Mouse (Mus musculus): ENCODE data around the gene Elmo1.

DNA sequence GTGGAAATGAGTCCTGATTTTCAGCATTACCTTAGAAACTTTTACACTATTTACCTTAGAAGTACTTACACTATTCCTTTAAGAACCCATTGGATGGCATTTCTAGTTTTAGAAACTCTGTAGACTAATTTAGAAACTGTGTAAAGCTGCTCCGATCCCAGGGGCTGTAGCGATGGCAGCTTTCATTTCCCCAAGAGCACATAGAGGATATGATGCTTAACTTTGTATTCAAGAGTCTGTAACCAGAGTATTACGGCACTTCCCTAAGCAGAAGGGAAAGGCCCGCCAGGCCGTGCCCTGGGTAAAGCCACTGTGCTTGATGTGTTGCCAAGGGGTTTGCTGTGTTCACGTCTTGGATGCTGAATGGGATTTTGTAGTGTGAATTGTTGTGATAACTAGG, 222.9 kb downstream of the Elmo1 start:
- TF ChIP-seq CTCF (IDR thresholded peaks at IDR 0.05; ENCODE audit: low read depth, low read length) (no peak), POLR2A (IDR thresholded peaks at IDR 0.05; ENCODE audit: insufficient read depth, low read length) (no peak), EP300 (IDR thresholded peaks at IDR 0.05; ENCODE audit: insufficient read depth, low read depth, low read length) (no peak)

Data from ES-Bruce4 (cell line).